Mouse (Mus musculus): ENCODE data around the gene Marveld2. TPM values are rescaled to one million over a fixed set of nuclear protein-coding genes. Genes with fewer than 3 reads are reported as not detected.
A peak's percentile ranks its signal among the peaks of the same experiment; 100 is the strongest.

Marveld2 gene
- polyA plus RNA-seq, 1 experiment from 2014 or later = 5.3 TPM

- Histone ChIP-seq H3K4me1 (peaks cover 5% of the 10 kb centered on the region; the same call in 1 of the 2 replicates), H3K36me3 (peaks cover 7% of the 10 kb centered on the region), H3K27me3 (ENCODE audit: insufficient read depth, poor library complexity, severe bottlenecking) (peaks cover 11% of the 10 kb centered on the region), H3K9me3 (0 out of 2 replicates have a peak, but pooled peaks cover 2% of the 10 kb centered on the region), H3K4me3 (no peak overlapping the region), H3K27ac (no peak overlapping the region)
- 90% methylated on average over 10 of the region's 10 CpGs for WGBS
- peak; percentile 58 for DNase-seq (ENCODE audit: low spot score)
Measured at GRCm38 (mm10) chr13:100612251-100612650, 4.5 kb downstream of the Marveld2 start.

DNA sequence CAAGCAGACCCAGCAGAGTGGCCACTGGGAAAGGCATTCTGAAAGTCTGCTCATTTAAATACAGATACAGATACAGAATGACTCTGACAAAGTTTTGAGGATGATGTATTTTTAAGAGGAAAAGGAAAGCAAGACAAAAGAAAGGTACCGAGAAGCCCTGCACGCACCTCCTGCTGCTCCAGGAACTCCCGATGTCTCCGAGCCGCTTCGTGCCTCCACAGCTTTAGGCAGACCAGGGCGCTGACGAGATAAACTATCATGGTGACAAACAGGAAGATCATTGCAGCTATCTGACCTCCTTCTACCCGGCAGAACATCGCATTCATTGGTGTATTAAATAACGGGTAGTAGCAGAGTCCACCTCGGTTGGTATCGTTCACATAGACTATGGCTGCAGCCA lies 5.5 kb downstream of the Marveld2 start:
- H3K4me3 ChIP-seq = no peak overlapping the region
- no peak overlapping the region for H3K27ac ChIP-seq
- H3K36me3 ChIP-seq = peaks cover 7% of the 10 kb centered on the region
- H3K27me3 ChIP-seq (ENCODE audit: insufficient read depth, poor library complexity, severe bottlenecking) = peaks cover 4% of the 10 kb centered on the region; the same call in 1 of the 2 replicates
- peak; percentile 53 for DNase-seq (ENCODE audit: low spot score)
- 0 out of 2 replicates have a peak, but pooled peaks cover 2% of the 10 kb centered on the region for H3K9me3 ChIP-seq
- H3K4me1 ChIP-seq = no peaks in the 10 kb centered on the region
- 76% methylated on average over 13 of the region's 13 CpGs for WGBS

GRCm38 (mm10) chr13:100607756-100608155 lies 9.0 kb downstream of the Marveld2 start:
- peak; percentile 67 for DNase-seq (ENCODE audit: low spot score)

DNA sequence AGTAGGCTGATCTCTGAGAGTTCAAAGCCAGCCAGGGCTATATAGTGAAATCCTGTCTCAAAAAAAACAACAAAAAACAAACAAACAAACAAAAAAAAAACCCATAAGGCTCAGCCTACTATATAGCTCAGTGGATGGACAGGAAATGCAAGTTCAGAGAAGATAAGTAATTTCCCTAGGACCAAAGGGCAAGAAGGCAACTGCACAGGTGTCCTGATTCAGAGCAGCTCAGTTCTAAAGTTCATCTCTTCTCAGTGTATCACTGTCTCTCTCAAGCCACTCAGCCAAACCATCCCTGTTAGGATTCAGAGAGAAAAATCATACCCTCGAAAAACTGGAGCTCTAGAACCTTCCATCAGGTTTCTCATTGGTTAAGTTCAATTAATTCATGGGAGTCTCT lies 10.9 kb downstream of the Marveld2 start:
- DNase-seq (ENCODE audit: low spot score) = no peak
- 58% methylated on average over 1 of the region's 1 CpGs for WGBS
- Histone ChIP-seq H3K27ac (no peak overlapping the region), H3K27me3 (ENCODE audit: insufficient read depth, poor library complexity, severe bottlenecking) (no peaks in the 10 kb centered on the region), H3K4me3 (no peak overlapping the region), H3K9me3 (0 out of 2 replicates have a peak, but pooled peaks cover 2% of the 10 kb centered on the region), H3K4me1 (no peaks in the 10 kb centered on the region), H3K36me3 (0 out of 2 replicates have a peak, but pooled peaks cover 2% of the 10 kb centered on the region)

More at GRCm38 (mm10) chr13:100607756-100608155, 9.0 kb downstream of the Marveld2 start:
- Histone ChIP-seq H3K27me3 (ENCODE audit: insufficient read depth, poor library complexity, severe bottlenecking) (no peaks in the 10 kb centered on the region), H3K4me3 (no peak overlapping the region), H3K27ac (no peak overlapping the region), H3K9me3 (0 out of 2 replicates have a peak, but pooled peaks cover 2% of the 10 kb centered on the region), H3K4me1 (no peaks in the 10 kb centered on the region), H3K36me3 (peaks cover 7% of the 10 kb centered on the region)
- 84% methylated on average over 8 of the region's 8 CpGs for WGBS

DNA sequence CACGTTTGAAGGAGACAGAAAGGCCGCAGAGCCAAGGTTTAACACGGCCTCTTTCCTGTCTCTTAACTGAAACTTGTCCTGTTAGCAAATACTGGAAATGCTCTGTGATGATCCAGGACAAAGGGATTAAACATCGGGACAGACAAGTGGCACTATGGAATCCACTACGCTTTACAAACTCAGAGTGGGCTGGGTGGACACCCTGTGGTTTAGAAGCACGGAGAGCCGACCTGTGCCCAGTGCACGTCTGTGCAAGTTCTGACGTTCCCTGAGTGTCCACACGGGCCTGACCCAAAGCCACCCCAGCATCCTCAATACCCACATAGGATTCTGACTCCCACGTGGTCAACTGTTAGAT lies 13.1 kb downstream of the Marveld2 start:
- Histone ChIP-seq H3K4me3 (no peak overlapping the region), H3K27me3 (ENCODE audit: insufficient read depth, poor library complexity, severe bottlenecking) (no peaks in the 10 kb centered on the region), H3K9me3 (0 out of 2 replicates have a peak, but pooled peaks cover 2% of the 10 kb centered on the region), H3K4me1 (no peaks in the 10 kb centered on the region), H3K27ac (no peak overlapping the region), H3K36me3 (0 out of 2 replicates have a peak, but pooled peaks cover 2% of the 10 kb centered on the region)
- WGBS = 86% methylated on average over 11 of the region's 11 CpGs
- peak; percentile 71 for DNase-seq (ENCODE audit: low spot score)

DNA sequence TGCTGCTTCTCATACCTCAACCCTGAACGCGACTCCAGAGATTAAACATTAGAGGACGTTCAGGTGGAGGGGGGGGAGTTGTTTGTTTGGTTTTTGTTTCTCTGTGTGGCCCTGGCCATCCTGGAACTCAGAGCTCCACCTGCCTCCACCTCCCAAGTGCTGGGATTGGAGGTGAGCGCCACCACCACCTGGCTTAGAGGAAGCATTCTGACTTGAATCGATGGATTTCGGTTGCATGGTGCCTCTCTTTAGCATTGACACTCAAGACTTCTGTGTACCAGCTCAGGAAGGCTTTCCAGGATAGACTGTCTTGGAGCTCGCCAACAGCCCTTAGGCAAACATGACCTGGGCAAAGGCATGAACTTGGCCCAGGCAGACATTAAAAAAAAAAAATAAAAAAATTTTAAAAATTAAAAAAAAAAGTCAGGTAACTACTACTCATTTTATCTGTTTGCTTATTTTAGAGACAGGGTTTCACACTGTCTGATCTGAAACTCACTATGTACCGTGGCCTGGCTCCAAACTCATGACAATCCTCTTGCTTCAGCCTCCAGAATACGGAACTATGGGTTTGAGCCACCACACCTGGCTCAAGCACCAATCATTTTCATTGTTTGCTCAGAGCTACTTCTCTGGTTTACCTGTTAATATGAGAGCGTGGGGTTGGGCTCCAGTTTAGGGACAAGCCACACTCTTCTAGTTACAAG lies 13.6 kb downstream of the Marveld2 start:
- 86% methylated on average over 10 of the region's 10 CpGs for WGBS
- no peaks in the 10 kb centered on the region for H3K4me1 ChIP-seq
- H3K27me3 ChIP-seq (ENCODE audit: insufficient read depth, poor library complexity, severe bottlenecking) = no peaks in the 10 kb centered on the region
- 0 out of 2 replicates have a peak, but pooled peaks cover 2% of the 10 kb centered on the region for H3K9me3 ChIP-seq
- no peak overlapping the region for H3K27ac ChIP-seq
- H3K36me3 ChIP-seq = 0 out of 2 replicates have a peak, but pooled peaks cover 2% of the 10 kb centered on the region
- no peak overlapping the region for H3K4me3 ChIP-seq
- peak; percentile 70 for DNase-seq (ENCODE audit: low spot score)

DNA sequence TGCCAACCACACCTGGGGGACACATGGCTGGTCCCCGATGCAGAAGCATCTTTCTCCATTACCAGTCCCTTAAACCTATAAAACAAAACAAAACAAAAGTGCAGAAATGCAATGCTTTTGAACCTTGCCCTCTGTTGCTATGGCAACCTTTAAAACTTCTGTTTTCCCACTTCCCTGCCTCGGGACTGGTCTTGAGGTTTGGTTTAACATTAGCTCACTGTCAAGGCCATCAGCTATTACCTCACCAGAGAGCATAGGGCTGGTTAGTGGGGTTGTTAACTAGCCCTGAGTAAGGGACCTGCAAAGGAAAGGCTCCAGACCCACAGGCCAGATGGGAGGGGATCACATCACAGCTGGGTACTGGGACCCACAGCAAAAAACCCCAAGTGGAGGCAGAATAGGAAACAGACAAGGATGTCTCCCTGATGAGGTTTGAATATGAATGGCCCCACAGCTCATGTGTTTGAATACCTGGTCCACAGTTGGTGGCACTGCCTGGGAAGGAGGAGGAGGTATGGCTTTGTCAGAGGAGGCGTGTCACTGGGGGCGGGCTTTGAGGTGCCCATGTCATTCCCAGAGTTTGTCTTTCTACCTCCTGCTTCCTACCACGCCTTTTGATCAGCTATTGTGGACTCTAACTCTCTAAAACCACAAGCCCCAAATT lies 14.4 kb downstream of the Marveld2 start:
- Histone ChIP-seq H3K4me1 (no peaks in the 10 kb centered on the region), H3K27me3 (ENCODE audit: insufficient read depth, poor library complexity, severe bottlenecking) (no peaks in the 10 kb centered on the region), H3K36me3 (no peaks in the 10 kb centered on the region), H3K4me3 (no peak overlapping the region), H3K27ac (no peak overlapping the region), H3K9me3 (no peaks in the 10 kb centered on the region)
- WGBS = 78% methylated on average over 5 of the region's 5 CpGs
- DNase-seq (ENCODE audit: low spot score) = peak; percentile 72

DNA sequence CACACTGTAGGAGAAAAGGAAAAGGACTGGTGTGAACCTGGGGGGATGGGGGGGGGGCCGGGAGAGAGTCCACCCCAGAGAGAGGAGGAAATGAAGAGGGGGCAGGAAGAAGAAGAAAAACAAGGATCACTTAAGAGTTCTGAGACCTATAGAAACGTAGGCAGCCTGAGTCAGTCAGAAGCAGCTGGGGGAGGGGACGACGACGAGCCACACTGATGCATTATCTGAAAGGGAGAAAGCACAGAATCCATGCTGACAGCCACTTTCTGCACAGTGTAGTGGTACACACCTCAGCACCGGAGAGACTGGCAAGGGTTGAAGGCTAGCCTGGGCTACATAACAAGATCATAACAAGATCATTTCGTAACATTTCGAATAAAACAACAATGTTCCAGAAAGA lies 15.7 kb downstream of the Marveld2 start:
- H3K4me1 ChIP-seq = no peaks in the 10 kb centered on the region
- peak overlapping the region; percentile 31; the same call in 1 of the 2 replicates for H3K4me3 ChIP-seq
- H3K9me3 ChIP-seq = no peaks in the 10 kb centered on the region
- no peaks in the 10 kb centered on the region for H3K36me3 ChIP-seq
- DNase-seq (ENCODE audit: low spot score) = peak; percentile 72
- H3K27me3 ChIP-seq (ENCODE audit: insufficient read depth, poor library complexity, severe bottlenecking) = no peaks in the 10 kb centered on the region
- WGBS = 33% methylated on average over 8 of the region's 8 CpGs
- H3K27ac ChIP-seq = no peak overlapping the region; the same call in 1 of the 2 replicates

GRCm38 (mm10) chr13:100600317-100600716 lies 16.5 kb downstream of the Marveld2 start:
- no peaks in the 10 kb centered on the region for H3K9me3 ChIP-seq
- H3K4me3 ChIP-seq = peak overlapping the region; percentile 31; the same call in 1 of the 2 replicates
- peak; percentile 50 for DNase-seq (ENCODE audit: low spot score)
- whole genome bisulfite sequencing = 64% methylated on average over 12 of the region's 12 CpGs
- no peaks in the 10 kb centered on the region for H3K4me1 ChIP-seq
- no peak overlapping the region for H3K27ac ChIP-seq
- no peaks in the 10 kb centered on the region for H3K27me3 ChIP-seq (ENCODE audit: insufficient read depth, poor library complexity, severe bottlenecking)
- H3K36me3 ChIP-seq = no peaks in the 10 kb centered on the region

DNA sequence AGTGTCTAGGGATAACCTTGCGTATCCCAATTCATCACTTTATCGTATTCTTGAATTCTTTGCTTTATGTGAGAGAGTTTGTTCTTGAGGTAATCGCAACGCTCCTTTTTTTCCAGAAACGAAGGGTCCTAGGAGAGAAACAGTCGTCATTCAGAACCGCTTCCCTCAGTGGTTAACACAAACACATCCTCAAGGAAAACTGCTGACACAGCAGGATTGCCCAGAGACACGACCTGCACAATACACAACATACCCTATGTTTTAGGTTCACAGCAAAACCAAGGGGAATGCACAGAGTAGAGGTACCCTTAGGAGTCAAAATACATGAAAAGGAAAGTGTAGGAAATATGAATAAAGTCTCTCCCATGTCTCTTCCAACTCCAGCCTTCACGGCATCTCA lies 19.5 kb downstream of the Marveld2 start:
- Histone ChIP-seq H3K4me1 (no peaks in the 10 kb centered on the region), H3K27ac (no peak overlapping the region), H3K36me3 (no peaks in the 10 kb centered on the region), H3K9me3 (no peaks in the 10 kb centered on the region), H3K4me3 (no peak overlapping the region), H3K27me3 (ENCODE audit: insufficient read depth, poor library complexity, severe bottlenecking) (no peaks in the 10 kb centered on the region)
- 80% methylated on average over 9 of the region's 9 CpGs for WGBS
- no peak for DNase-seq (ENCODE audit: low spot score)

DNA sequence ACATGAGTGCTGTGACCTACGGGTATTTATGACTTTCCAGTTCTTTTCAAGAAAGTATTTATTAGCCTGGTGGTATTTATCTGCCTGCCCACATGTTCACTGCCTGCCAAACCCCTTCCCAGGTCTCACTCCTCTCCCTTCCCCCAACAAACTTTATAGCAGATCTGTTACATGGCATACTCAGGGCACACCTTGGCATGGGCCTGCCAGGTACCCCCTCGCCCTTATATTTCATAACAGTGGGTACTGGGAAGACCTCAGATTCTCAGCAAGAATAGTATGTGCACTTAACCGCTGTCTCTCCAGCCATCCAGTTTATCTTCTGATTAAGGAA lies 21.3 kb downstream of the Marveld2 start:
- Histone ChIP-seq H3K36me3 (no peaks in the 10 kb centered on the region), H3K27ac (no peak overlapping the region), H3K4me1 (no peaks in the 10 kb centered on the region), H3K4me3 (no peak overlapping the region), H3K9me3 (no peaks in the 10 kb centered on the region), H3K27me3 (ENCODE audit: insufficient read depth, poor library complexity, severe bottlenecking) (no peaks in the 10 kb centered on the region)
- DNase-seq (ENCODE audit: low spot score) = no peak
- 83% methylated on average over 3 of the region's 3 CpGs for WGBS

DNA sequence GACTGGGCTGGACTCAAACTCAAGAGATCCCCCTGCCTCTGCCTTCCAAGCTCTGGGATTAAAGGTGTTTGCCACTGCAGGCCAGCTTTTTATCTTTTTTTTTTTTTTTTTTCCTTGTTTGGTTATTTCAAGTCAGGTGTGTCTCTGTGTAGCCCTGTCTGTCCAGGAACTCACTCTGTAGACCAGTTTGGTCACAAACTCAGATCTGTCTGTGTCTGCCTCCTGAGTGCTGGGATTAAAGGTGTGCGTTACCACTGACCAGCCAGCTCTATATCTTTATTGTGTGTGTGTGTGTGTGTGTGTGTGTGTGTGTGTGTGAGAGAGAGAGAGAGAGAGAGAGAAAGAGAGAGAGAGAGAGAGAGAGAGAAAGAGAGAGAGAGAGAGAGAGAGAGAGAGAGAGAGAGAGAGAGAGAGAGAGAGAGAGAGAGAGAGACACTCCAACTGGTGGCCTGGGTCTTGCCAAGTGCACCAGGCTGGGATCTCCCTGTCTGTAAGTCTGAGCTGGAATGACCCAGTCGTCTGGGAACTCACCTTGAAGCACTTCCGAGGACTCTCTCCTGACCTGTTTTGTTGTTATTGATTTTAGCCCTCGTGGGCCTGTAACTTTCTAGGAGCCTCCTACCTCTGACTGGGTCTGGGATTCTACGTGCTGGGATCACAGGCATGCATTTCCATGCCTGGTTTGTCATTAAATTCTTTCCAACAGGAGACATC lies 21.8 kb downstream of the Marveld2 start:
- Histone ChIP-seq H3K4me1 (no peaks in the 10 kb centered on the region), H3K36me3 (no peaks in the 10 kb centered on the region), H3K27me3 (ENCODE audit: insufficient read depth, poor library complexity, severe bottlenecking) (no peaks in the 10 kb centered on the region)

More for the DNA sequence above, 21.8 kb downstream of the Marveld2 start:
- Histone ChIP-seq H3K27ac (no peak overlapping the region), H3K4me3 (no peak overlapping the region), H3K9me3 (no peaks in the 10 kb centered on the region)
- 74% methylated on average over 5 of the region's 5 CpGs for WGBS
- DNase-seq (ENCODE audit: low spot score) = peak; percentile 50

Measured in heart, embryonic 10.5 days (tissue).